Mouse (Mus musculus) kidney, embryonic 14.5 days (tissue): Measurements from ENCODE around the gene Tmem8b. TPM values are rescaled to one million over a fixed set of nuclear protein-coding genes. Genes with fewer than 3 reads are reported as not detected.

Experiments
- ATAC-seq: fragments of 200-750 bp; cut with Nextera tagmentation; 2 replicates; pipeline ENCODE4 v1.8.0; 2017; ENCODE audit warnings: moderate number of reproducible peaks, mild to moderate bottlenecking, moderate TSS enrichment, moderate library complexity; ENCODE audit not compliant: low FRiP score, low TSS enrichment
- H3K27ac ChIP-seq: fragments of 300-500 bp; sonication (generic); 2 replicates; pipeline ENCODE4 v1.5.1; 2014; ENCODE audit warnings: low read depth, mild to moderate bottlenecking, low read length, moderate library complexity, mixed read lengths
- H3K27me3 ChIP-seq: fragments of 300-500 bp; sonication (generic); 2 replicates; pipeline ENCODE4 v1.6.1; 2014; ENCODE audit warnings: mild to moderate bottlenecking, low read length; ENCODE audit not compliant: control insufficient read depth, insufficient read depth
- H3K36me3 ChIP-seq: fragments of 300-500 bp; sonication (generic); 2 replicates; pipeline ENCODE4 v1.6.1; 2014; ENCODE audit warnings: low read length, mixed read lengths; ENCODE audit not compliant: control insufficient read depth, insufficient read depth
- H3K4me1 ChIP-seq: fragments of 300-500 bp; sonication (generic); 2 replicates; pipeline ENCODE4 v1.6.1; 2014; ENCODE audit warnings: low read length, mixed read lengths; ENCODE audit not compliant: control insufficient read depth, insufficient read depth
- H3K4me2 ChIP-seq: fragments of 300-500 bp; sonication (generic); replicated peaks from 2 replicates; pipeline ENCODE4 v1.6.1; 2014; ENCODE audit warnings: low read depth, mild to moderate bottlenecking, low read length
- H3K4me3 ChIP-seq: fragments of 300-500 bp; sonication (generic); 2 replicates; pipeline ENCODE4 v1.5.1; 2014; ENCODE audit warnings: mild to moderate bottlenecking, low read length
- H3K9ac ChIP-seq: fragments of 300-500 bp; sonication (generic); 2 replicates; pipeline ENCODE4 v1.6.1; 2014; ENCODE audit warnings: low read depth, mild to moderate bottlenecking, low read length, moderate library complexity
- H3K9me3 ChIP-seq: fragments of 300-500 bp; sonication (generic); 2 replicates; pipeline ENCODE4 v1.6.1; 2016; ENCODE audit warnings: low read length; ENCODE audit not compliant: control insufficient read depth
- WGBS: fragments of 180-500 bp; shearing (Covaris S2); extraction: QIAGEN DNeasy Blood & Tissue Kit; methylation state at CpG from one replicate; pipeline ENCODE4 v1.1.7; 2014; 5-methylcytosine and 5-hydroxymethylcytosine counted together
- polyA plus RNA-seq: library from polyadenylated mRNA; unstranded; fragments of >200 nt; fragmentation: Nextera tagmentation; extraction: Ambion mirVana; gene quantifications from 2 replicates; pipeline ENCODE4 v1.2.1, GENCODE M21; 2014

Gene Tmem8b
- polyA plus RNA-seq, 1 experiment from 2014 or later: 3.2 TPM

DNA sequence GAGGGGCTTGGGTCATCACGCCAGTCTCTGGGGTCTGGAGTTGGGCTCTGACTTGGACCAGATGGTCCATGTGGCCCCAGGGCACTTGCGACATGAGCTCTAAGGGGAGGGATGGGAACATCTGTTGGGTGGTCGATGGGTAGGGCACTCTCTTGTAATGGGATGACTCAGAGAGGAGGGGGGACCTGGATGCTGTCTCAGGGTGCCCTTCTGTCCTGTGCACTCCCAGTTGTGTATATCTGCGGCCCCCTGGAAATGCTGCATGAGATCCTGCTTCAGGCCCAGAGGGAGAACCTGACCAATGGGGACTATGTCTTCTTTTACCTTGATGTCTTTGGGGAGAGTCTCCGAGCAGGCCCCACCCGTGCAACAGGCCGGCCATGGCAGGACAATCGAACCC is 35.5 kb upstream of the Tmem8b start:
- Histone ChIP-seq H3K4me3 (no peak overlapping the region), H3K9me3 (no peaks in the 10 kb centered on the region), H3K4me2 (no peak overlapping the region), H3K4me1 (peaks cover 15% of the 10 kb centered on the region), H3K27ac (no peak overlapping the region), H3K9ac (no peak overlapping the region), H3K36me3 (no peaks in the 10 kb centered on the region), H3K27me3 (no peaks in the 10 kb centered on the region)
- WGBS: 78% methylated on average over 8 of the region's 8 CpGs
- no peak for ATAC-seq

DNA sequence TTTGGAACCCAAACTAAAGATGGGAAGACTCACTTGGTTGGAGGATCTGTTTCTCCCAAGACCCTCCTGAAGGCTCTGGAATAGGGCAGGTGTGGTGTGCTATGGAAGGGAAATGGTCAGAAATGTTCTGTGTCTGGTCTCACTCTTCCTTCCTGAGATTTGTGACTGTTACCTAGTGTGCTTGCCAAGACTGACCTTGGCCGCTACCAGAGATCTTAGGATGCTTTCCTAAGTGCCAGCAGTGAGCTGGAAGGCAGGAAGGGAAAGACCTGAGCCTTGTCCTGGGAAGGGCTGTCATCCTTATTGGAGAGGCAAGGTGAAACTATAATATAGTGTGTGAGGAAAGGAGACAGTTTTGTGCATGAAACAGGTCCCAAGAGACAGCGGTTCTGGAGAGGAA is 35.0 kb upstream of the Tmem8b start:
- peaks cover 15% of the 10 kb centered on the region for H3K4me1 ChIP-seq
- H3K4me2 ChIP-seq: no peak overlapping the region
- 100% methylated on average over 2 of the region's 2 CpGs for WGBS
- H3K27ac ChIP-seq: no peak overlapping the region
- no peaks in the 10 kb centered on the region for H3K27me3 ChIP-seq
- H3K36me3 ChIP-seq: no peaks in the 10 kb centered on the region
- no peaks in the 10 kb centered on the region for H3K9me3 ChIP-seq
- no peak for ATAC-seq
- no peak overlapping the region for H3K9ac ChIP-seq
- H3K4me3 ChIP-seq: no peak overlapping the region

DNA sequence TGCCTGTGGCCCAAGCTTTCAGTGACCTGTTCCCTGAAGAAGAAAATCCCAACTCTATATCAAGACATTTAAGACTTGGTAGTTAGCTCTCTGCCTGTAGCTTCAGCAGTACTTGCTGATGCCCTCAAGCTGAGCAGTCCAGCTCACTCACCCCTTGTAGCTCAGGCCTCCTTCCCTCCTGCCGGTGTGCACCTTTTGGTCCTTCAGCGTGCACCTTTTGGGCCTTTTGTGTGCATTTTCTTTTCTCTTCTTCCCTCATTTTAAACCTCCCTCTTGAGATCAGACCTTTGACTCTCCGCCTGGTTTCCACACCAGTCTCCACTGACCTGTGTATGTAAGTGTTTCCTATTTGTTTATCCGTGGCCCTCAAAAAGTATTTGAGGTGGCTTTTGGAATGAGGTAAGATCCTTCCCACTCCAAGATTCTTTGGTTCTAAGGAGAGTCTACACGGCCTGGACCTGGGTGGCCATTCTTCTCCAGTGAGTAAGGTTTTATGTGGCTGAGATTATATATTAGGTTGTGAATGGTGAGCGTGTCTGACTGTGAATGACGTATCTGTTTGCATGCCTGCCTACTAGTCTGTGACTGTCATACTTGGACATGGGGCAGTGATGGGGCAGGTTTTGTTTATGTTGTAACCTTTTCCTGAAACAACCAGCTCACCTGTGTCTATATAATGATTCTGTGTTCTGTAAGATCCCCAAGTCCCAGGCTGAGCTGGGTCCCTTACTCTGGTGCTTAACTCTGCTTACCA is 34.0 kb upstream of the Tmem8b start:
- Histone ChIP-seq H3K4me2 (no peak overlapping the region), H3K27me3 (no peaks in the 10 kb centered on the region), H3K9ac (no peak overlapping the region), H3K4me1 (peaks cover 15% of the 10 kb centered on the region), H3K27ac (no peak overlapping the region), H3K36me3 (no peaks in the 10 kb centered on the region), H3K9me3 (no peaks in the 10 kb centered on the region), H3K4me3 (no peak overlapping the region)
- 81% methylated on average over 7 of the region's 7 CpGs for WGBS
- ATAC-seq: no peak

DNA sequence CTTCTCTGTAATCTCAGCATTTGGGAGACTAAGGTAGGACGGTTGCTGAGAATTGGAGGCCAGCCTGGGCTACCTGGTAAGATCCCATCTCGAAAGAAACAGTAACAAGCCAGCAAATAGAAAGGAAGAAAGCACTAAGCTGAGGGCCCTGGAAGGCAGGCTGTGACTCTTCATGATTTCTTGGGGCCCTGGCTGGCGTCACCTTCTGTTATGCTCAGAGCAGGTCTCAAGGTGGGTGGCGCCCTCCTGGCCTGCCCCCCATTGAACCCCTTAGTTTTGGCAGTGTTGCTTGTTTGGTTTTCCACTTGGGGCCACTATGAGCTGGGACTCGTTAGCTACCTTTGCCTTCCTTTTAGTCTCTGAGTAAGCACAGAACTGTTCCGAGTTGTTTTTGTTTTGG is 32.0 kb upstream of the Tmem8b start:
- Histone ChIP-seq H3K4me3 (no peak overlapping the region), H3K36me3 (no peaks in the 10 kb centered on the region), H3K4me1 (peaks cover 11% of the 10 kb centered on the region), H3K27me3 (no peaks in the 10 kb centered on the region), H3K27ac (no peak overlapping the region), H3K9ac (no peak overlapping the region), H3K4me2 (no peak overlapping the region), H3K9me3 (no peaks in the 10 kb centered on the region)
- WGBS: 84% methylated on average over 6 of the region's 6 CpGs
- ATAC-seq: no peak

DNA sequence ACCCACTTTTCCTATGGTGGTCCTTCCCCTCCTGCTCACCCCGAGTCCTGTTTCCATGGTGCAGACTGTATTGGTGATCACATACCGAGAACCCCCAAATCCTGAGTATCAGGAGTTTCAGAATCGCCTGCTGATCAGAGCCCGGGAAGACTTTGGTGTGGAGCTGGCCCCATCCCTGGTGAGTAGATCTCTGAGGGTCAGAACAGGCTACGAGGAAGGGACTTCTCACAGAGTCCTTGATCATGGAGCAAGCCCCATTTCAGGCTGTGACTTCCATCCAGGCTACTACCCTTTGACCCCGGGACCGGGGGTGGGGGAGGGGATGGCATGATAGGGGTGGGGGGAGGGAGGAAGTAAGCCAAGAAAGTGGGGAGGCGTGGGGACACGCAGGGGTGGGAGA is 28.7 kb upstream of the Tmem8b start:
- WGBS: 74% methylated on average over 9 of the region's 9 CpGs
- no peak for ATAC-seq

DNA sequence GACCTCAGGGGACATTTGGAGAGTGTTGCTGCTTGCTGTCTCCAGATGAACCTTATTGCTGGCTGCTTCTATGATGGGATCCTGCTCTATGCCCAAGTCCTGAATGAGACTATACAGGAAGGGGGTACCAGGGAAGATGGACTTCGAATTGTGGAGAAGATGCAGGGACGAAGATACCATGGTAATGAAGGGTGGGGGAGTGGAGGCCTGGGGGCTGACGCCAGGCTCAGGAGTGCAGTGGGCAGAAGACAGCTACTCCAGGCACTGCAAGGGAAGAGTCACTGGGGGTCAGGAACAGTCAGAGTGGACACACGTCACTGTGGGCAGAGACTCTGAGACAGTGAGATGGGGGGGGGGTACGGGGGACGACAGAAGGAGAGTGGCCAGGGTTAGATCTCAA is 28.3 kb upstream of the Tmem8b start:
- H3K4me3 ChIP-seq: no peak overlapping the region
- no peak for ATAC-seq
- no peaks in the 10 kb centered on the region for H3K27me3 ChIP-seq
- no peaks in the 10 kb centered on the region for H3K4me1 ChIP-seq
- no peak overlapping the region for H3K27ac ChIP-seq
- no peak overlapping the region for H3K4me2 ChIP-seq
- H3K9ac ChIP-seq: no peak overlapping the region
- 74% methylated on average over 6 of the region's 6 CpGs for WGBS
- H3K9me3 ChIP-seq: no peaks in the 10 kb centered on the region
- H3K36me3 ChIP-seq: no peaks in the 10 kb centered on the region; the same call in 1 of the 2 replicates

More for the DNA sequence above, 28.7 kb upstream of the Tmem8b start:
- no peaks in the 10 kb centered on the region for H3K27me3 ChIP-seq
- no peaks in the 10 kb centered on the region for H3K4me1 ChIP-seq
- H3K4me3 ChIP-seq: no peak overlapping the region
- no peak overlapping the region for H3K27ac ChIP-seq
- H3K36me3 ChIP-seq: no peaks in the 10 kb centered on the region; the same call in 1 of the 2 replicates
- H3K9ac ChIP-seq: no peak overlapping the region
- H3K9me3 ChIP-seq: no peaks in the 10 kb centered on the region
- H3K4me2 ChIP-seq: no peak overlapping the region

DNA sequence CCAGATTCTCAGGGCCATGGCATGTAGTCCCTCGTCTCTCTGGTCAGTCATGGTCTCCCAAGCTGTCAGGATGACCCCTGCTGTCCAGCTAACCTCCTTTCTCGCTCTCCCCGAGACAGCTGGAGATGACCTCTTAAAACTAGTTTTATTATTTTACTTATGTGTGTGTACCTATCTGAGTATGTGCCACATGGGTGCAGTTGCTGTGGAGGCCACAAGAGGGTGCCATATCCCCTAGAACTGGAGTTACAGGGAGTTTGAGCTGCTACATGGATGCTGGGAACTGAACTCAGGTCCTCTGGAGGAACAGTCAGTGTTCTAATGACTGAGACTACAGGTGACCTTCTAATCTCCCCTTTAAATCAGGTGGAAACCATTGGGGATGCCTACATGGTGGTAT is 19.0 kb upstream of the Tmem8b start:
- no peaks in the 10 kb centered on the region for H3K4me1 ChIP-seq
- H3K27me3 ChIP-seq: no peaks in the 10 kb centered on the region
- peaks cover 5% of the 10 kb centered on the region for H3K9me3 ChIP-seq
- peaks cover 3% of the 10 kb centered on the region; the same call in 1 of the 2 replicates for H3K36me3 ChIP-seq
- ATAC-seq: no peak
- no peak overlapping the region for H3K4me2 ChIP-seq
- H3K9ac ChIP-seq: no peak overlapping the region
- WGBS: 96% methylated on average over 3 of the region's 3 CpGs
- no peak overlapping the region for H3K4me3 ChIP-seq
- no peak overlapping the region for H3K27ac ChIP-seq

DNA sequence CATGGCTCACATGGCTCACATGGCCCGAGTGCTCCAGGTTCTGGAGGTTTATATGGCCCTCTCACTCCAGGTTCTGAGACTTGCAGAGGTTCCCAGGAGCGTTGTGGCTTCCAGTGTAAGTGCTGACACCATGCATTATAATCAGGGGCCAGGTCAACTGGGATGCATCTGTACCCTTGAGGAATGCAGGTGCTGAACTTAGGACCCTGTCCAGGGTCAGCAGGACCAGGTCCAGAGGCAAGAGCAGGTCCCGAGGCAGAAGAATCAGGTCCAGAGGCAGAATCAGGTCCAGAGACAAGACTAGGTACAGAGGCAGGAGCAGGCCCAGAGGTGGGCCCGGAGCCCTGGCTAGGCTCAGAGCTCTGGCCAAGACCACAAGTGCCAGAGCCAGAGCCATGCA is 16.0 kb upstream of the Tmem8b start:
- Histone ChIP-seq H3K9me3 (peaks cover 5% of the 10 kb centered on the region), H3K27me3 (no peaks in the 10 kb centered on the region), H3K4me3 (no peak overlapping the region), H3K4me1 (peaks cover 5% of the 10 kb centered on the region; the same call in 1 of the 2 replicates), H3K9ac (no peak overlapping the region), H3K27ac (no peak overlapping the region), H3K36me3 (peaks cover 3% of the 10 kb centered on the region; the same call in 1 of the 2 replicates), H3K4me2 (peak overlapping the region; percentile 35; the same call in 1 of the 2 replicates)
- no peak for ATAC-seq
- WGBS: 85% methylated on average over 4 of the region's 4 CpGs

DNA sequence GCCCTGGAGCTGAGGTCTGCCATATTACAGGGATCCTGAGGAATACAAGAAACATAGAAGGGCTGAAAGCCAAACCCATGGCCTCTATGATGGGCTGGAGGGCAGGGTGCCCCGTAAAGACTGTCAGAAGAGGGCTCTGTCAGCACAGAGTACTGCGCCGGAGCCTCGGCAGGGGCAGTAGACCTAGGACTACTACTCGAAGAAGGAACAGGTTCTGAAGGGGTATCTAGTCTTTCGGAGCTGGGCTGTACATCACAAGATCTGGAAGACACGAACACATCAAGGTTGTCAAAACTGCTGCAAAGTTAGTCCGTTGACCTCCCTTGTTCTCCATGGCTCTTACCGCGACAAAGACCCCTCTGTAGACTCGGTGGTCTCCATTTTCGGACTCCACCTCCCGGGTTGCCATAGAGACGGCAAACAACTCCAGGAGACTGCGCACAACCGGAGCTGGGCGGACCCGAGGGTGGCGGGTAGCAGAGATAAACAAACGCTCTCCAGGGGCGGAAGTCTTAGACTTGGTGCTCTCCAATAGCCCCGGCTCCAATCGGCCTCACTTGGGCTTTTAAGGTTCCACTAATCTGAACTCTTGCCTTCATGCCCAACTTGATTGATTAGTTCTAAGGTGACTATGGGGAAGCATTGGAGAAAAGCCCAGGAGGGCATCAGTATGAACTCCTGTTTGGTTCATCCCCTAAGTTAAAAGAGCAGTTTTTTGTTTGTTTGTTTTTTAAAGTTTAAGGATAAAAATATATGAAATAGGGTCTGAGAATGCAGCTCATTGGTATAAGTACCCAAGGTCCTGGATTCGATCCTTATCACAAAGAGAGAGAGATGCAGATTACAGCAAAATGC is 15.4 kb upstream of the Tmem8b start, which contains the start of gene Spag8:
TSS of gene Spag8 (minus strand) at position 434 of the 855 bp plus-strand sequence.
- Histone ChIP-seq H3K4me1 (peaks cover 5% of the 10 kb centered on the region; the same call in 1 of the 2 replicates), H3K9me3 (peaks cover 5% of the 10 kb centered on the region), H3K9ac (no peak within 1 kb of the TSS), H3K27ac (no peak within 1 kb of the TSS), H3K27me3 (no peaks in the 10 kb centered on the region), H3K4me2 (peak within 1 kb of the TSS; percentile 35), H3K36me3 (peaks cover 3% of the 10 kb centered on the region; the same call in 1 of the 2 replicates), H3K4me3 (peak within 1 kb of the TSS; percentile 21)
- no peak for ATAC-seq
- WGBS: 20% methylated on average over 24 of the region's 24 CpGs
